Mouse (Mus musculus): ENCODE measurements around the gene Snrpd3. TPM values are rescaled to one million over a fixed set of nuclear protein-coding genes. Genes with fewer than 3 reads are reported as not detected.
"Not testable (repeated sequence)": the region's sequence is repeated elsewhere in the genome, so short reads cannot be mapped to it uniquely, and the experiment has no call there.

The Snrpd3 gene
- polyA plus RNA-seq, 1 experiment from 2014 or later, result 58.8 TPM

DNA sequence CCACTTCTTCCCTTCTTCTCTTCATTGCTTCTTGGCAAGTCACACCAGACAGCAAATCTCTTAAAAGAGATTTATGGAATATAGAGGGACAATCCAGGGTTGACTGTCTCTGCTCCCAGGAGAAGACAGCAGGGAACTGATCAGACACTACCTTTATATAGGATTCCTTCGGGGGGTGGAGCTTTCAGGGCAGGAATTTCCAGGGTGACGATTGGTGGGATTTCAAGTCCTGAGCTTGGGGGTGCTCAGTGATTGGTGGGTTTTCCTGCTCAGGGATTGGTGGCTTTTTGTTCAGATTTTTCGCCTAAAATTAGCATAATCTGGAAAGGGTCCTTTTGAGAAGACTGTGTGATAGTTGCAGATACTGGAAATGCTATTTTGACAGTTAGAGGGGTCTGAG lies 30.2 kb upstream of the Snrpd3 start:
- 61% methylated on average over 3 of the region's 3 CpGs for WGBS (ENCODE audit: insufficient replicate concordance)
- H3K9me3 ChIP-seq (ENCODE audit: low read length), result no peaks in the 10 kb centered on the region
- no peaks in the 10 kb centered on the region for H3K36me3 ChIP-seq (replicated peaks; ENCODE audit: insufficient read depth, low read length)
- no peak overlapping the region for H3K4me3 ChIP-seq (ENCODE audit: low read depth, low read length)
- no peak overlapping the region for H3K9ac ChIP-seq (replicated peaks)
- H3K27ac ChIP-seq (ENCODE audit: low read depth), result no peak overlapping the region
- H3K4me2 ChIP-seq (ENCODE audit: low read depth, low read length), result no peak overlapping the region
- H3K4me1 ChIP-seq (ENCODE audit: insufficient read depth), result no peaks in the 10 kb centered on the region
- ATAC-seq, result no peak
- no peaks in the 10 kb centered on the region for H3K27me3 ChIP-seq (ENCODE audit: insufficient read depth, low read length)
- TF ChIP-seq CTCF (IDR thresholded peaks at IDR 0.05; ENCODE audit: low read depth), result no peak
- no peak for TF ChIP-seq EP300 (IDR thresholded peaks at IDR 0.05; ENCODE audit: low read depth)
- DNase-seq, result no peak

DNA sequence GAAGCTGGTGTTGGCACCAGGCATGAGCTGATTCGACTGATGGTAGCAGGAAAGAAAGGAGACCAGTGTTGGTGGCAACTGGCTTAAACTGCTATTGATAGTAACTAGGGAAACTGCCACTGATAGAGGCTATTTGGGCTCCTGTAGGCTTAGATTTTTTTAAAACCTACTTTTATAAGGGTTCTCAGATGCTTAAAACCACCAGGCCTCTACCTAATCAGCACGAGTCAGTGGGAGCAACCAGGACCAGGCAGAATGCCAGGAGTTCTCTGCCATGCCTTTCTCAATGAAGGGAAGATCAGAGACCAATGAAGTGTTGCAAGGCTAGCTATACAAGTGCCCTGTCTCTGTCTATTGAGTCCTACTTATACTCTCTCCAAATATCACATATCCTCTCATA lies 27.8 kb upstream of the Snrpd3 start:
- no peak overlapping the region for H3K4me2 ChIP-seq (ENCODE audit: low read depth, low read length)
- H3K9me3 ChIP-seq (ENCODE audit: low read length), result no peaks in the 10 kb centered on the region
- ATAC-seq (no peak), DNase-seq (peak; percentile 14)
- no peak overlapping the region for H3K4me3 ChIP-seq (ENCODE audit: low read depth, low read length)
- no peaks in the 10 kb centered on the region for H3K36me3 ChIP-seq (replicated peaks; ENCODE audit: insufficient read depth, low read length)
- no peaks in the 10 kb centered on the region for H3K4me1 ChIP-seq (ENCODE audit: insufficient read depth)
- TF ChIP-seq CTCF (IDR thresholded peaks at IDR 0.05; ENCODE audit: low read depth), result no peak
- no peak for TF ChIP-seq EP300 (IDR thresholded peaks at IDR 0.05; ENCODE audit: low read depth)
- WGBS (ENCODE audit: insufficient replicate concordance), result 53% methylated on average over 2 of the region's 2 CpGs
- no peak overlapping the region for H3K27ac ChIP-seq (ENCODE audit: low read depth)
- H3K9ac ChIP-seq (replicated peaks), result no peak overlapping the region
- H3K27me3 ChIP-seq (ENCODE audit: insufficient read depth, low read length), result no peaks in the 10 kb centered on the region

DNA sequence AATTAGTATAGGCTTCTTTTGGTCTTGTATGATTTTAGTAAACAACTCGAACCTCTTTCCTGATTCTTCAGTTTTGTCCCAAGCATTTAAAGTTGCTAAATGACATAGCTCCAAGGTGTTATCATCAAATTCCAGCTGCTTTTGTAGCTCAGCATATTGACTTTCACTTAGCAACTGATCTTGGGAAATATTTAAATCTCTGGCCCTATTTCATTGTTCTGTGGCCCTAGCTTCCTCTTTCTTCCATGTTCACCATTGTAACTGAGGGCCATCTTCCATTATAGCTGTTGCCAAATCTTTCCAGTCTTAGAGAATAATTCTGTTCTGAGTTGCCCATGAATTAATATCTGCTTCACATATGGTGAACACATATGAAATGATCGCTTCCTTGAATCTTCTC lies 26.6 kb upstream of the Snrpd3 start:
- H3K9me3 ChIP-seq (ENCODE audit: low read length), result no peaks in the 10 kb centered on the region
- ATAC-seq (no peak), DNase-seq (no peak)
- no peaks in the 10 kb centered on the region for H3K4me1 ChIP-seq (ENCODE audit: insufficient read depth)
- no peak for TF ChIP-seq EP300 (IDR thresholded peaks at IDR 0.05; ENCODE audit: low read depth)
- no peak for TF ChIP-seq CTCF (IDR thresholded peaks at IDR 0.05; ENCODE audit: low read depth)
- H3K36me3 ChIP-seq (replicated peaks; ENCODE audit: insufficient read depth, low read length), result no peaks in the 10 kb centered on the region
- H3K27ac ChIP-seq (ENCODE audit: low read depth), result no peak overlapping the region
- H3K4me3 ChIP-seq (ENCODE audit: low read depth, low read length), result no peak overlapping the region
- H3K9ac ChIP-seq (replicated peaks), result no peak overlapping the region
- 63% methylated on average over 2 of the region's 2 CpGs for WGBS (ENCODE audit: insufficient replicate concordance)
- no peak overlapping the region for H3K4me2 ChIP-seq (ENCODE audit: low read depth, low read length)
- H3K27me3 ChIP-seq (ENCODE audit: insufficient read depth, low read length), result no peaks in the 10 kb centered on the region

DNA sequence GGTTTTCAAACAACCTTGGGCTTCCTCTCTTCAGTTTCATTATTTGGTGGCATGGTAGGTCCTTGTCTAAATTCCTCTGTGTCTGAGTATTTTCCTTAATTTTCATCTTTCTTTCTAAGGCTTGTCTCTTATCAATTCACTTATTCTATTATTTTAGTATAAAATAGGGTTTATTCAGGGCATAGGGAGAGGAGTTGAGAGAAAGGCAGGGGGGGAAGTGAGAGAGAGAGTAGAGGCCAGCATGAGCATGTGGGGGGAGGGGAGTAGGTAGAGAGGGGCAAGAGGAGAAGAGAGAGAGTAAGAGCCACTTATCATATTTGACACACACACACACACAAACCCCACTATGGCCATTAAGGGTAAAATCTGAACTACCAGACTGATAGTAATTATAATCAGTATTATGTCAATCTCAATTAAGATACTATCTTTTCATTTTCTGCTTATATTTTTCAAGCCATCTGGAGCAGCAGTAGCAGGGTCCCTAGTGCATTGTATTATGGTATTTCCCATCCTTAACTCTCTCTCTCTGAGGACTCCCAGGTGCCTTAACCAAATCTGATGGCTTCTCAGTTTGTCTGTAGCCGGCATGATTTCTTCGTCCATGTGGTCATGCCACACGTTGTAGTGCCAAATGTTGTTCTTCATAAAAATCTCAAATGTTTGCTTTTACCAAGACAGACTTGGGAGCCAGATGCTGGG lies 26.0 kb upstream of the Snrpd3 start:
- H3K36me3 ChIP-seq (replicated peaks; ENCODE audit: insufficient read depth, low read length), result no peaks in the 10 kb centered on the region
- no peaks in the 10 kb centered on the region for H3K27me3 ChIP-seq (ENCODE audit: insufficient read depth, low read length)
- H3K9ac ChIP-seq (replicated peaks), result no peak overlapping the region
- H3K9me3 ChIP-seq (ENCODE audit: low read length), result no peaks in the 10 kb centered on the region
- TF ChIP-seq EP300 (IDR thresholded peaks at IDR 0.05; ENCODE audit: low read depth), result no peak
- no peak for TF ChIP-seq CTCF (IDR thresholded peaks at IDR 0.05; ENCODE audit: low read depth)
- no peak overlapping the region for H3K27ac ChIP-seq (ENCODE audit: low read depth)
- WGBS (ENCODE audit: insufficient replicate concordance), result 62% methylated on average over 3 of the region's 3 CpGs
- DNase-seq, result no peak
- no peak overlapping the region for H3K4me2 ChIP-seq (ENCODE audit: low read depth, low read length)
- no peak for ATAC-seq
- no peaks in the 10 kb centered on the region for H3K4me1 ChIP-seq (ENCODE audit: insufficient read depth)
- H3K4me3 ChIP-seq (ENCODE audit: low read depth, low read length), result no peak overlapping the region

DNA sequence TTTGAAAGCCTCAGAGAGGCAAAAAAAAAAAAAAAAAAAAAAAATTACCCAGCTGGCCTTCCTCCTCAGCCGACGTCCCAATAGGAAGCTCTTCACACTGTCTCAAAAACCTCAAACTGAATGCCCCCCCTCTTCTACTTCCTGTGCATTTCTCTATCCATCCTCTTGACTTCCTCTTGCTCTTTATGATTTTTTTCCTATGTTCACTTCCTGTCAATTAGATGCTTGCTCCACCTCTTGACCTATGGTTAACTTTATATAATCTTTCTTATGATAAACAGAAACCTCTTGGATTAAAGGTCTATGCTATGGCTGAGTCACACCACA lies 25.5 kb upstream of the Snrpd3 start:
- no peak for DNase-seq
- Histone ChIP-seq H3K4me2 (ENCODE audit: low read depth, low read length) (no peak overlapping the region), H3K9me3 (ENCODE audit: low read length) (no peaks in the 10 kb centered on the region), H3K4me1 (ENCODE audit: insufficient read depth) (no peaks in the 10 kb centered on the region), H3K36me3 (replicated peaks; ENCODE audit: insufficient read depth, low read length) (no peaks in the 10 kb centered on the region), H3K4me3 (ENCODE audit: low read depth, low read length) (no peak overlapping the region), H3K27ac (ENCODE audit: low read depth) (no peak overlapping the region), H3K9ac (replicated peaks) (no peak overlapping the region), H3K27me3 (ENCODE audit: insufficient read depth, low read length) (no peaks in the 10 kb centered on the region)
- TF ChIP-seq CTCF (IDR thresholded peaks at IDR 0.05; ENCODE audit: low read depth), result no peak
- TF ChIP-seq EP300 (IDR thresholded peaks at IDR 0.05; ENCODE audit: low read depth), result no peak
- ATAC-seq, result no peak
- 16% methylated on average over 2 of the region's 2 CpGs for WGBS (ENCODE audit: insufficient replicate concordance)

DNA sequence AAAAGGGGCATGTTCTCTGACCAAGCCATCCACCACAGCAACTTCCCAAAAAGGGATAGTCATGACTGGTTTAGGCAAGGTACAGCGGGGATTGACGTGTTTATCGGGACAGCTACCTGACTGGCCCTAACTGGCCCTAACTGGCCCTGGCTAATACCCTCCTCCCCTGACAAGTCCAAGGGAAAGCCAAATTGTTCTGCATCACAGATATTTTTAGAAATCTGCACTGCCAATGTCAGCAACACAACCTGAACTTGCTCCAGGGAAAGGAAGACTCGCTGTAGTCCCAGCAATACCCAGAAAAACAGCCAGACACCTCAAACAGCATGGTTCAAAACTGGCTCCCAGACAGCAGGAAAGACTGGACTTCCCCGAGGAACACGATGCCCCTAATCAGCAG lies 22.0 kb upstream of the Snrpd3 start:
- Histone ChIP-seq H3K27ac (ENCODE audit: low read depth) (no peak overlapping the region), H3K4me3 (ENCODE audit: low read depth, low read length) (no peak overlapping the region), H3K36me3 (replicated peaks; ENCODE audit: insufficient read depth, low read length) (no peaks in the 10 kb centered on the region), H3K9ac (replicated peaks) (no peak overlapping the region), H3K4me2 (ENCODE audit: low read depth, low read length) (no peak overlapping the region), H3K9me3 (ENCODE audit: low read length) (no peaks in the 10 kb centered on the region), H3K27me3 (ENCODE audit: insufficient read depth, low read length) (no peaks in the 10 kb centered on the region), H3K4me1 (ENCODE audit: insufficient read depth) (peaks cover 4% of the 10 kb centered on the region)
- WGBS (ENCODE audit: insufficient replicate concordance), result 40% methylated on average over 6 of the region's 6 CpGs
- no peak for TF ChIP-seq CTCF (IDR thresholded peaks at IDR 0.05; ENCODE audit: low read depth)
- TF ChIP-seq EP300 (IDR thresholded peaks at IDR 0.05; ENCODE audit: low read depth), result no peak
- DNase-seq (no peak), ATAC-seq (no peak)

DNA sequence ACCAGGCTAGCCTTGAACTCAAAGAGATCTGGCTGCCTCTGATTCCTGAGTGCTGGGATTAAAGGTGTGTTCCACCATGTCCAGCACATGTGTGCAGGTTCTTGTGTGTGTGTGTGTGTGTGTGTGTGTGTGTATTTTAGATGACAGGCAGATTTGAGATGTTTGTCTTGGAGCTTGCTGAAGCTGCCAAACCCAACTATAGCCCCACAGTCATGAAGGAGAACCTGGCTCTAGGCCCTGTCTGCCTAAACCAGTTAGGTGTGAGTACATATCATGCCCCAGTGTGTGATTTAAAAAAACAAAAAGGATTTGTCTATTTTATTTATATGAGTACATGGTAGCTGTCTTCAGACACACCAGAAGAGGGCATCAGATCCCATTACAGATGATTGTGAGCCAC lies 21.4 kb upstream of the Snrpd3 start:
- ATAC-seq, result no peak
- H3K4me3 ChIP-seq (ENCODE audit: low read depth, low read length), result no peak overlapping the region
- H3K36me3 ChIP-seq (replicated peaks; ENCODE audit: insufficient read depth, low read length), result no peaks in the 10 kb centered on the region

DNA sequence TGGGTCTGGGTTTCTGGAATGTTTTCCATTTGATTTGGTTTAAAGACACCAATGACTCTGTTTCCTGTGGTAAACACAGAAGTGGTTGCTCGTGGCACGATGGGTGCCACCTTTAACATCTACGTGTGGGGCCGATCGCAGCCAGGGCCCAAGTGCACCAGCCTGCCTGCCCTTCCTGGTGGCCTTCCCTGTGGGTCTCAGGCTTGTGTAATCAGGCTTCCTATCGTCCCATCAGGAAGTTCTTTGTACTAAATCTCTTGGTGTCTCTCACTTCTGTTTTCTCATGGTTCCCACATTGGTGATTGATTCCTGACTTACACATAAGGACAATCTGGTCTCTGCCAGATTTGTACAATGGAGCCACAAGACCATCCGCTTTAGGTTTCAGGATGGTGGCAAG lies 18.1 kb upstream of the Snrpd3 start:
- not testable (repeated sequence) for H3K36me3 ChIP-seq (replicated peaks; ENCODE audit: insufficient read depth, low read length); H3K9ac ChIP-seq (replicated peaks); H3K27ac ChIP-seq (ENCODE audit: low read depth); DNase-seq; ATAC-seq; H3K4me3 ChIP-seq (ENCODE audit: low read depth, low read length); H3K9me3 ChIP-seq (ENCODE audit: low read length); H3K4me2 ChIP-seq (ENCODE audit: low read depth, low read length); H3K27me3 ChIP-seq (ENCODE audit: insufficient read depth, low read length)
- H3K4me1 ChIP-seq (ENCODE audit: insufficient read depth), result peaks cover 18% of the 10 kb centered on the region
- WGBS (ENCODE audit: insufficient replicate concordance), result 59% methylated on average over 7 of the region's 7 CpGs

More for the DNA sequence above, 21.4 kb upstream of the Snrpd3 start:
- DNase-seq, result no peak
- no peak overlapping the region for H3K27ac ChIP-seq (ENCODE audit: low read depth)
- H3K4me1 ChIP-seq (ENCODE audit: insufficient read depth), result peaks cover 9% of the 10 kb centered on the region
- H3K9me3 ChIP-seq (ENCODE audit: low read length), result no peaks in the 10 kb centered on the region
- H3K27me3 ChIP-seq (ENCODE audit: insufficient read depth, low read length), result no peaks in the 10 kb centered on the region
- H3K4me2 ChIP-seq (ENCODE audit: low read depth, low read length), result no peak overlapping the region
- H3K9ac ChIP-seq (replicated peaks), result no peak overlapping the region
- TF ChIP-seq EP300 (IDR thresholded peaks at IDR 0.05; ENCODE audit: low read depth) (no peak), CTCF (IDR thresholded peaks at IDR 0.05; ENCODE audit: low read depth) (no peak)

Measured in liver, postnatal 0 days (tissue).